Mouse (Mus musculus): ENCODE data around the gene Capn13.
"Not testable (repeated sequence)": the region's sequence is repeated elsewhere in the genome, so short reads cannot be mapped to it uniquely, and the experiment has no call there.

Capn13 gene

DNA sequence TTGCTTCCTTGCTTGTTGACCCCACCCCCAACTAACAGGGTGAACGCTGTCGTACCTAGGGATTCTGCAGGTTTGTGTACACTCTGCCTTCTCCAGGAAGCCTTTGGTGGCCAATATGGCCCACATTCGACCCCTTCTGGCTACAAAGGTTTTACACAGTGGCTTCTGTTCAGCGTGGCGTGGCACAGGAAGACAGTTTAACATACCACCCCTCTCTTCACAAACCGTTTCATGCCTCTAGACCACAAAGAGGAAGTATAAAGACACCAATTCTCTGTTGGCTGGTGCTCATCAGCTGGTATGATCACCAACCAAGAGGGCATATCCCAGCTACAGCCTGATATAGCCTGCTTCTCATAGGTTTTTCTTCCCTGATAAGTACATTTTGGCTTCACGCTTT, 126.9 kb downstream of the Capn13 start:
- peak; percentile 25 for DNase-seq (ENCODE audit: low read depth)

- DNase-seq (ENCODE audit: low read depth), result no peak
Observed at GRCm38 (mm10) chr17:73271797-73272600, 128.7 kb downstream of the Capn13 start.

DNA sequence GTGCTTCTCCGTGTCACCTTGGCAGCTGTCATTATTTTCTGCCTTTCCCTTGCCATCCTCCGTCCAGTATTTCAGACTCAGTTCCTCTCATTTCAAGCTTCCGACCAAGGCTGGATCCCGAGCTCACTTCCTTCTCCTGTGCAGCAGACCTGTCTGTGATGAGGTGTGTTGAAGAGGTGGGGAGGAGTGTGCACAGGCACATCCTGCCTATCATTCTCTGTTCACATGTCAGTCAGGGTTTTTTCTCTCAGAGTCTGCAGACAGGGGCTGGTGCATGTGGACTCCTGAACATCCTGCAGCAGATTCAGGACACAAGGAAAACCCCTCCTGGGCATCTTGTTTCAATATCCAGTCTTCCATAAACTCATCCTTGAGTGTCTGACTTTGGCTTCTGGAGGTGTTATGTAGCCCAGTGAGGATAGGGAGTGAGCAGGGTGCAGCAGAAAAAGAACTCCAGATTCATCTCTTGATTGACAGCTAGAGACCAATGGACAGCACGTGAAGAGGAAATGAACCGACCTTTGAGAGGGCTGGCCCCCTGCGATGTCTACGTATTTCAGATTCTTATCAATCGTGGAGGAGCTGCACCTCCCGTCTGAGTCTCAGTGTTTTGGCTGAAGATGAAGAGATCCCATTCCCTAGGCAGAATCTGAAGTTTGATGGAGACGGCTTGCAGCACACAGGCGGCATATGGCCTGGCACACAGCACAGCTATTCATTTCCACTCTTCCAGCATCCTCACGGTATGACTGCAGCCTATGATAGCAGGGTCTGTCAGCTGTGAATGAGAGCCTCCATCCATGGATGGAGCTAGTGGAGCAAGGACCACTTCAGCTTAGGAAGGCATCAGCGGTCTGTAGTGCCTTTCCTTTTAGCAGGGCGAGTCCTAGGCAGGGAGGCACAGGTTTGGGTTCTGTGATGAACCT, 129.5 kb downstream of the Capn13 start:
- no peak for DNase-seq (ENCODE audit: low read depth)

- DNase-seq (ENCODE audit: low read depth), result peak; percentile 76
Observed at GRCm38 (mm10) chr17:73263077-73263501, 137.6 kb downstream of the Capn13 start.

GRCm38 (mm10) chr17:73262558-73262957, 138.1 kb downstream of the Capn13 start:
- DNase-seq (ENCODE audit: low read depth), result no peak

GRCm38 (mm10) chr17:73259258-73259657, 141.4 kb downstream of the Capn13 start:
- not testable (repeated sequence) for DNase-seq (ENCODE audit: low read depth)

DNA sequence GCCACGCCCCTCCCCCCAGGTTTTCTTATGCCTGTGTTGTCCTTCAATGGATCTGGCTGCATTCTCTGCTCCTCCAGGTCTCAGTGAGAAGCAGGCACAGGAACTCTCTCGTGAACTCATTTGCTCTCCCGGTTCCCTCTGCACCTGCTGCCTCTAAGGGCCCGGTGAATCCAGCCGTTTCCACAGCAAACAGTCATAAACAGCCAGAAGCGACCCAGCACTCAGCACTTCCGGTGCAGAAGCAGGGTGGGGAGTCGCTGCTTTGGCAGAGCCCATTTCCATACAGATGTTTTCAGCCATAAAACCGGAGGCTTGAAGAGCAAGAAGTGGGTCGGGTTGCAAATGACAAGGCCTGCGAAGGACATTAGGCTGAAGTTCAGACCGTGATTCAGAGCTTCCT, 142.0 kb downstream of the Capn13 start:
- peak; percentile 23 for DNase-seq (ENCODE audit: low read depth)
